Mouse (Mus musculus): ENCODE results near the gene Rcan1. TPM values are rescaled to one million over a fixed set of nuclear protein-coding genes. Genes with fewer than 3 reads are reported as not detected.
A peak's percentile ranks its signal among the peaks of the same experiment; 100 is the strongest.
"Not testable (repeated sequence)": the region's sequence is repeated elsewhere in the genome, so short reads cannot be mapped to it uniquely, and the experiment has no call there.

Gene Rcan1
- total RNA-seq (2021) = 10 to 100 TPM; 39.5 to 40.3 TPM
- long read RNA-seq, experiment 1, transcript Rcan1-202 (4 exons, 2,324 nt) = major isoform, 52 of 60 reads
- long read RNA-seq, experiment 1, partial matches to known transcripts = 1 of 60 reads
- long read RNA-seq, experiment 1, other reads (novel, unspliced or antisense) = 5 of 60 reads
- long read RNA-seq, experiment 2, transcript Rcan1-202 (4 exons, 2,324 nt) = major isoform, 73 of 81 reads
- long read RNA-seq, experiment 2, partial matches to known transcripts = 3 of 81 reads
- long read RNA-seq, experiment 2, other reads (novel, unspliced or antisense) = 4 of 81 reads

DNA sequence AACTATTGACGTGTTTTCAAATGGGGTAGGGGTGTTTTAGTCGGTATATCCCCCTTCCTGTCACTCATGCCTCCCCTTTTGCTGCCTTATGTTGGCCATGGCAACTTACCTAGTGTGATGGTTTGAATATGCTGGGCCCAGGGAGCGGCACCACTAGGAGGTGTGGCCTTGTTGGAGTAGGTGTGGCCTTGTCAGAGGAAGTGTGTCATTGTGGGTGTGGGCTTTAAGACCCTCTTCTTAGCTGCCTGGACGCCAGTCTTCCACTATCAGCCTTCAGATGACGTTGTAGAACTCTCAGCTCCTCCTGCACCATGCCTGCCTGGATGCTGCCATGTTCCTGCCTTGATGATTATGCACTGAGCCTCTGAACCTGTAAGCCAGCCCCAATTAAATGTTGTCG is at the start of gene Rcan1:
Gene Rcan1 (minus strand): TSS at position 162 of the 400 bp plus-strand sequence.
- no peak for DNase-seq (ENCODE audit: low spot score in 2 of 2)

DNA sequence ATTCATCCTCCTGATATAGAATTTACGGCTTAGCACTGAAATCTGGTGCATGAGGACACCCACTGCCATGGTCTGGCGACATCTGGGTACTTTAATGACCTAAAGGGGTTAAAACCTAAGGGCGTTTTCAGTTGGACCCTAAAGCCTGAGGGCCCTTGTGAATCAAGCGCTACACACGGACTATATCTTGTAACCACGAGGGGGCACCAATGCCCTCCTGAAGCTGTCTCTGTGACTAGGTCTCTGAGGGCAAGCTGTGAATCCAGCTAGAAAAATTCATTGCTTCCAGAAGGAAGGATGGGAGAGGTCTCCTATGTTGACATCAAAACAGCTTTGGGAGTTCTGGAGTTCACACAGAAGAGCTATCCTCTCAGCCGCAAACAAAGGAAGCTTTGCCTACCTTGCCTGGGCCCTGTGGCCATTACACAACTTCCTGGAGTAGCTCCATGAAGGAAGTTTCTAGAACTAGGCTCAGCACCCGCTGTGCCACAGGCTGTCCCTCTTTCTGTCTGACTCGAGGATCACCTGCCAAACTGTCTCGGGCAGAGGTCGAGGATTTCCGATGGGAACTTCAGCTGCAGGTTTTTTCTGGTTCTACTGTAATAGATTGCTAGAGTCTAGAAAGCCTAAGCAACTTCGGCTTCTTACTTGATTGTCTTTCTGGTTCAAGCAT is 49.3 kb upstream of the Rcan1 start:
- peak; percentile 44 to 49 for DNase-seq (ENCODE audit: low spot score in 2 of 2)

DNA sequence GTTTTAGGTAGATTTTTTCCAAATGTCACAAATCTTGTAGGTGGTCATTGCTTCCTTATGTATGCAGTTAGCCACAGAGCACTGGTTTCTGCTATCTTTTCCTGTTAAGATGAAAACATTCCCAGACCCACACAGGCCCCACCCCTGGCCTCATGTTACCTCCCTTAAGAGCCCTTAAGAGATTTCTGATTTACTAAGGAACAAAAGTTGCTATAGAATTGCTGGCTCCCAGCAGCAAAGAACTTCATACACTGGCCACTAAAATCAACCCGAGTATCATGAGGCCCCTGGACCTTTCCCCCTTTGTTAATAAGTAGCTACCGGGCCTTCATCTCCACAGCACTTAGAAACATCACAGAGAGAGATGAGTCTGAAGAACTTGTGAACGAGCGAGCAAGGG is 48.1 kb upstream of the Rcan1 start:
- no peak for DNase-seq (ENCODE audit: low spot score in 2 of 2)

DNA sequence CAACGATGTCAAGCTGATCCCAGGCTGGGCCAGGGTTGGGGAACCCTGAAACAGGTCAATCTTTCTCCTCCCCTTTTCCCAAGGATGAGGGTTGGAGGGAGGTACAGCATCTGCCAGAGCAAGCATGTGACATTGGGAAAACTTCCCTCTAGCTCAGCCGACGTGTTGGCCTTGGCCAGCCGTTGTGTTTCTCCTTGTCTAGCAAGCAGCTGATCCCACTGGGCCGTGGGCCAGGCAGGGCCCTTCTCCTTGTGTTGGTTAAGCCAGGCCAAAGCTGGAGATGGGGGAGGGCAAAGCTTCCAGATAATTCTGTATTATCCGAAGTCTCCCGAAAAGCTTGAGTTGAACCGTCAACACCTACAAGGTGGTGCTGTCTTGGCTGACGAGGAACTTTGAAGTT is 45.5 kb upstream of the Rcan1 start:
- no peak for DNase-seq (ENCODE audit: low spot score in 2 of 2)

DNA sequence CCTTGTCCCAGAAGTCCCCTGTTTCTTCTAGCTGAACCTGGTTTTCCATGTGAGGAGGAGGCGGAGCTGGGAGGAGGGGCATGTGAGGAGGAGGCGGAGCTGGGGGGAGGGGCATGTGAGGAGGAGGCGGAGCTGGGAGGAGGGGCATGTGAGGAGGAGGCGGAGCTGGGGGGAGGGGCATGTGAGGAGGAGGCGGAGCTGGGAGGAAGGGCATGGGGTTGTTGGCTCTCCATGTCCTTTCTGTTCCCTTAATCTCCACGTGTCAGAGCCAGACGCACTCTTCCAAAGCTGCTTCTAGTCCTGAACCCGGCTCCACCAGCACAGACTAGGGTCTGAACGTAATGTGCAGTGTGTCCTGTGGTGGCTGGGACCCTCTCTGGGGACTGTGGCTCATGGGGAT is 44.2 kb upstream of the Rcan1 start:
- DNase-seq (ENCODE audit: low spot score in 2 of 2) = not testable (repeated sequence)

DNA sequence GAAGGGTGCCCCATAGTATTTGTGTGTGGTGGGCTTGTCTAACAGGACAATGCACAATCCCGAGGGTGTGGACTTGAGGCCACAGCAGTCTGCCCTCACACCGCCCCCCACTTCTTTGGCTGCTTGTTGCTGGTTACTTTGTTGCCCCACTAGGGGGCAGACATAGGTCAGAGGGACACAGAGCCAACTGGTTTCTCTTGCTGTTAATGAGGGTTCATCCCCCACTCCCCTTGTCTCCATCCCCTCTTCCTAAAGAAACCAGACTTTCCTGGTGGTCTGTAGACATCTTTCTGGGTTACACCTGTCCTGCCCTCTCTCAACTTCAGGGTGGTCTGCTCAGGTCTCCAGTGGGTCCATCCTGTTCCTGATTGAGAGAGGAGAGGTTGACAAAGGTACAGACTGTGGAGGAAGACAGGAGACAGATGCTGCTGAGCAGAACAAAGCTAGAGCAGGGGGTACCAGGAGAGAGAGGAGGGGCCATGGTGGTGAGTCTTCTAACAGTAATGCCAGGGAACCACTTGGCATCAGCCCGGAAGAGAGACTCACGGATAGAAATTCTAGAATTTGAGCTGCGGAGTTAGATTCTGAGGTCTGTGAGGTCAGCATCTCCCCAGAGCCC is 41.2 kb upstream of the Rcan1 start:
- peak in 1 of 2 experiments; percentile 31 for DNase-seq (ENCODE audit: low spot score in 2 of 2)

DNA sequence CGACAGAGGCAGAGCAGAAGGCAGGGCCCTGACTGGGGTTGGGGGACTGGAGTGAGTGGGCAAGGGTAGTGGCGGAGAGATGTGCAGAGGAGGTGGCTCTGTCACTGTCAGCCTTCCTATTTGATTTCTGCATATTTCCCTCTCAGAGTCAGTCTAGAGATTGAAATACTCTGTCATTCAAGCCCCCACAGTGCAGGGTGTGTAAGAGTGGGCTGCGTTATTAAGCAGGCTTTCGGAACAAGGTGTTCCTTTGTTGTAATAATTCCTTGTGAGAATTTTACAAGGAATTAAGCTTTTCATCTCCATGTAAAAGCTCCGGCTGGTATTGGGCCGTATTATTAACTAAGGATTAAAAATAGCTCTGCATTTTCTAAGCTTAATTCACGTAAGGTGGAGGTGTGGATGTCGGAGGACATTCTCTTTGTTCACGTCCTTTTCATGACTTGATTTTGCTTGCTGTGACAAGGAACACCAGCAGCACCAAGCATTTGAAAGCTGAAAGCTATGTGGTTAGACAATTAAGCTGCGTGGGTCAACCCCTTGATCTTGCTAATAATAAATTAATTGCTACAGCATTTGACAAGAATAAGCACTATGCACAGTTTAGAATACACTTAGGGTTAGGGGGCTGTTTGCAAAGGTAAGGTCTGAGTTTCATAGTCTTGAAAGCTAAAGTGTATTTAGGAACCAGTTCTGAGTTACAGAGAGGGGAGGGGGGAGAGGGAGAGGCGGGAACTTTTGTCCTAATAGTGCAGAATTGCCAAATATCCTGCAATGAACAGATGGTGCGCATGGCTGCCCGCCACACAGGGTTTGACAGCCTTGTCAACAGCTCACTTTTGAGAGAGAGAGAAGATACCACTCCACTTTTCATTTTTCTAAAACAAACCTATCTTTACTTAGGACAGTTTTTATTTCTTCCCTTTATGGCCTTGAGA is 40.4 kb upstream of the Rcan1 start:
- peak; percentile 50 to 76 for DNase-seq (ENCODE audit: low spot score in 2 of 2)

DNA sequence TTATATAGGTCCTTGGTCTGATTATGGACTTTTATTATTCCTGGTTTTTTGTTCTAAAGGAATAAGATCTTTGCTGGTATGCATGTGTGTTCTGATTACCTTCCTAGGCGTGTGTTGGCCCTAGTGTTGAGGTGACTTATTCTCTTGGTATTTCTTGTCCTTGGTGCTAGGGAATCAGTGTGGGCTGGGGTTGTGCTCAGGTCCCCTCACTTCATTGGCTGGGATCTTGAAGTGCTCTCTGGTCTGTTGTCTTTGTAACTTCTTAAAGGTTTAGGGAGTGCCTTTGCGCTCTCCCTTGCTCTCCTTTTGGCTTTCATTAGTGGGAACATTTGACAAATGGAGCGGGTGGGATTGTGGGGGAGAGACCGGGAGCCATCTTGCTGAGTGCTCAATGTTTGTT is 36.9 kb upstream of the Rcan1 start:
- DNase-seq (ENCODE audit: low spot score in 2 of 2) = no peak

DNA sequence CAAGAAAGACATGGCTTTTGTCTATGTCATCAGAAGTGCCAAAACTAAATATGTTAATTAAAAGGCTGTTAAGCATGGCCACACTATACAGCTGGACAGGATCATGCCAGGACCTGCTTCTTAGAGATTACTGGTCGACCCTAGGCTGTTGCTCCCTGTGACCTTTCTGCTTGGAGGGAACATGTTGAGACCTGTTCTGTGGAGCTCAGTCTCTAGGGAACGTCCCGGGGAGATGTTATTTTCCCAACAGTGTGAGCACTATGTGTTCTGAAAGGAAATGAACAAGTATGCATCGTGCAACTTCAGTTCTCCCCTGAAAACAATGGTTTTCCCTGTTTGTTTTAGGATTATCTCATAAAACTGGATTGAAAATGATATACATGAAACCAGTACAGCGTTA is 32.4 kb upstream of the Rcan1 start:
- DNase-seq (ENCODE audit: low spot score in 2 of 2) = no peak

DNA sequence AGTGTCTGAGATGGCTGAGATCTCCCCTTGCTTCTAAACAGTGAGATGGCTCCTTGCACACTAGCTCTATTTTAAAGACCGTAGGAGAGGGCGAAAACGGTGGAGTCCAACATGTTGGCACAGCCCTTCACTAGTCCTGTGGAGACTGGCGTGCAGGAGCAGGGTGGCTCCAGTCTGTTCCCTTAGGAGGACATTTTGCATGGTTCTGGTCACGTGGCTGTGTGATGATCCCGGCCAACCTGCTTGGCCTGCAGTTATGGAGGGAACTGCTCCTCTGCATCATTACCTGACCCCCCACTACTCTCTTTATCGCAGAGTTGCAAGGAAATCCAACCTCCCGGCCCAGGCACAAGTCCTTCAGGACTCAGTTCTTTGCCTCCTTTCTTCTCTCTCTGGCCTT is 29.9 kb upstream of the Rcan1 start:
- no peak for DNase-seq (ENCODE audit: low spot score in 2 of 2)

DNA sequence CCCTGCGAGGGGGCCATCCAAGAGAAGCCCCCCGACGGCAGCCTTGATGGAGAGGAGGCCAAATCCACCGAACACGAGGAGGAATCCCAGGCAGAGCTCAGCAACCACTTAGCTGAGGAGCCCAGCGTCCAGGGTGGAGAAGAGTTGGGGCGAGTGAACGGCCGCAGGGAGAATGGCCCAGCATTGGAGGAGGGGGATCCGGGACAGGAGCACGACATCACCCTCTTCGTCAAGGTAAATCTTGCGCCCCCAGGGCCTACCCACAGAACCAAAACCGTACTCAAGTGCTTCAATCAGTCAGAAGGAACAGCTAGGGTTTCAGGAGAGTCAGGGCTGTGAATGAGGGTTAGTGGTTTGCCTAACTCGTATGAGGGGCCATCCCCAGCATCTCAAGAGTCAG is 28.7 kb upstream of the Rcan1 start:
- DNase-seq (ENCODE audit: low spot score in 2 of 2) = no peak

DNA sequence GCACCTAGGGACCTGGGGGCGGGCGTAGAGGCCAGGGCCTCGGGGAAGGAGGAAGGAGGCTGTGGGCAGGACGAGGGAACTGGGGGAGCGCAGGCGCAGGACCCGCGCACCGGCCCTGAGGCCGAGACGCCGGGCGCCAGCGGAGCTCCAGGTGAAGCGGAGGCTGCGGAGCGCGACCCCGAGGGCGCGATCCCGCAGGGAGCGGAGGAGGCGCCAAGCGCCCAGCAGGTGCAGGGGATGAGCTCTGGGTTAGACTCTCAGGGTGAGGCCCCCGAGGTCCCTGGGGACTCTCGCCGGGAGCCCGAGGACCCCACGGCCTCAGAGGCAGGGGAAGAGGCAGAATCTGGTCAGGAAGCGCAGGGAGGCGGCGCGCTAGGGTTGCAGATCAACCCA is 27.9 kb upstream of the Rcan1 start:
- no peak for DNase-seq (ENCODE audit: low spot score in 2 of 2)

DNA sequence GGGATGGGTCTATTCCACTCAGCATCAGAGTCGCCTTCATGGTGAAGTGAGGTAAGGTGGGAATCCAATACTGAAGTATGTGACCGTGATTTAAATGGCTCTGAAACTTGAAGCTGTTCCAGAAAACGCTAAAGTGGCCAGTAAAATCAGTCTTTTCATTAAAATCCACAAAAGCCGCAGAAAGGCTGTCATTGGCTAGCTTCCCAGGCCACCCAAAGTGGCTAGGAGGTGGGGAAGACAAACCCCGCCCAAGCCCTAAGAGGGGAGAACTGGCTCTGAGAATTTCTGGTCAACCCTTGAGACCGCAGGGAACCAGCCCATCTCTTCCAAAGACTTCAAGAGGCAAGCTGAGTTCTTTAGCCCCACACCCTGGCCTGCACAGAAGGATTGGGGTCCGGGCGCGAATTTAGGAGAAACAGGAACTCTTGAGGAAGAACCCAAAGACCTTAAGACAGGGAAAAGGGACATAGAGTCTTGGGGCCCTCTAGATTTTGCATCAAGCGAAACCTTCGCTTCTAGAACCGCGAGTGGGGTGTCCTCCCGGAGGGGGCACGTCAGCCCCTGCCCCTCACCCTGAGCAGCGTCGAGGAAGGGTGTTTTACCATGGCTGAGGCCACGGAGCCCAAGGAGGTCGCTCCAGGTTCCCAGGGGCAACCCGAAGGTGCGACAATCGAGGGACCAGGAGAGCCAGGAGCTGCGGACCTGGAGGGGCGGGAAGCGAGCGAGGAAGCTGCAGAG is 27.4 kb upstream of the Rcan1 start:
- DNase-seq (ENCODE audit: low spot score in 2 of 2) = no peak

DNA sequence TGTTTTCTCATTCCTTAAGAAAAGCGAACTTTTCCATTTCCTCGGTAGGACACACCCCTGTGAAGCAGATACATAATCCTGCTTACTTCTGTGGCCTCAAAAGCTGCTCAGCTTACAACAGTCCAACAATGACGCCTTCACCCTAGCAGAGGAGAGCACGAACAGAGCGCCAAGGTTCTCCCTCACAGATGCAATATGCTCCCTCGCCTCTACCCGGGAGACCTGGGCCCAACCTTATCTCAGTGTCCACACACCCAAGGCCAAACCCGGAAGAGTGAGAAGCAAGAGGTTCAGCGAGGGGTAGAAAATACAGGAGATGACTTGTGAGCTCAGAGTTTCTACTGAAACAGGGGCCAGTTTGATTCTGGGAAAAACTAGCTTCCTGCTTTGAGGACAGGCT is 18.7 kb upstream of the Rcan1 start:
- no peak for DNase-seq (ENCODE audit: low spot score in 2 of 2)

DNA sequence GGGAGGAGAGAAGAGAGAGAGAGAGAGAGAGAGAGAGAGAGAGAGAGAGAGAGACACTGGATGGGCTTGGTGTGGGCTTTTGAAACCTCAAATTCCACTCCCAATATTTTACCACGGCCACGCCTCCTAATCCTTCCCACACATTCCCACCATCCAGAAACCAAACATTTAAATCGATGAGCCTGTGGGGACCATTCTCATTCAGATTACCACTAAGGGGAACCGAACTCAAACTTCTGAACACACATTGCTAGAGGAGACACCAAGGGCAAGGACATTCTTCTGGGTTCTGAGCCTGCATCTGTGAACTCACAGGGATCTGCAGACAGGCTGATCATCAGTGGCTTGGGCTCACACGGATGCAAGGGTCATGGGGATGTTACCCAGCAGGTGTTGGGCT is 17.8 kb upstream of the Rcan1 start:
- DNase-seq (ENCODE audit: low spot score in 2 of 2) = no peak

DNA sequence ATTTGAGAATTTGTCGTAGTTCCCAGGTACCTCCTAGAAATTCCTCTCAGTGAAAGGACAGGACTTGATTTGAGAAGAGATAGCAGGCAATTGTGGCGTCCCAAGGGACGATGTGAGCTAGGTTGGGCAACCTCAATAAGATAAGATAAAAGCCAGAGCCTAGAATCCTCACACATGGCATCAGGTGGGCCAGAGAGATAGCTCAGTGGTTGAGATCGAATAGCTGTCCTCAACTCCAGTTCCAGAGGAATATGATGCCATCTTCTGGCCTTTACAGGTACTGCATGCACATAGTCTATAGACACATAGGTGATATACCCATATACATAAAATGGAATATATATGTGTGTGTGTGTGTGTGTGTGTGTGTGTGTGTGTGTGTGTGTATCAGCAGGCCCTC is 16.8 kb upstream of the Rcan1 start:
- DNase-seq (ENCODE audit: low spot score in 2 of 2) = peak in 1 of 2 experiments; percentile 46

DNA sequence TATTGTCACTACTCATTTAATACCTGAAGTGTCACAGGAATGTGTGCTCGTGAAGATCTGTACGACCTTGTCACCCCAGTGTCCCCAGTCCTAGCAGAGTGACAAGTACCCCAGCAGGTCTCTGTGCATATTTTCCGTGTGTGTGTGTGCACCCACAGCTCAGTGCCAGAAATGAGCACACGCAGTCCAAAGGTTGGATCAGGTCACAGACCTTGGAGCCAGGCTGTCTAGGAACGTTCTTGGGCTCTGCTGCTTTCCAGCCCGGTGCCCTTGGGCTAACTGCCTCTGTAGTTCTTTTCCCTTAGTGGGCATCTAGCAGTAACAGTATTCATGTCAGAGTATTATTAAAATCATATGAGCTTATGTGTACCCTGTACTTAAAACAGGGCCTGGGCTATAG is 16.4 kb upstream of the Rcan1 start:
- no peak for DNase-seq (ENCODE audit: low spot score in 2 of 2)

DNA sequence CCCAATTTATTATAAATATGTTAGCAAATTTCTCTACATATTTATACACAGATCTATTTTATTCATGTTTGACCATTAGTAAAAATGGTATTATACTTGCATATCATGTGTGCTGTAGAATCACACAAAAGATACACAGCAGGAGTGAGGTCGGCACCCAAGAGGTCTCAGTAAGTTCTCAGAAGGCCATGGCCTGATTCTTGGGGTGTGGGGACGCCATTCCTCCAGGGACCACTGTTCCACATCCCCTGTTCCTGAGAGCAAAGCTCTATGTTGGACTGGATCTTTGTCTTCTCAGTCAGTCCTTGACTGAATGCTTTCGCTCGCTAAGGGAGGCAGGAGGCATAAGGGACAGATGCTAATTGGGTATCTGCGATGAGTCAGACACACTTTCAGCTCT is 14.8 kb upstream of the Rcan1 start, which contains the start of gene Clic6:
Gene Clic6 (plus strand): TSS at position 301 of the 400 bp plus-strand sequence.
- no peak for DNase-seq (ENCODE audit: low spot score in 2 of 2)

DNA sequence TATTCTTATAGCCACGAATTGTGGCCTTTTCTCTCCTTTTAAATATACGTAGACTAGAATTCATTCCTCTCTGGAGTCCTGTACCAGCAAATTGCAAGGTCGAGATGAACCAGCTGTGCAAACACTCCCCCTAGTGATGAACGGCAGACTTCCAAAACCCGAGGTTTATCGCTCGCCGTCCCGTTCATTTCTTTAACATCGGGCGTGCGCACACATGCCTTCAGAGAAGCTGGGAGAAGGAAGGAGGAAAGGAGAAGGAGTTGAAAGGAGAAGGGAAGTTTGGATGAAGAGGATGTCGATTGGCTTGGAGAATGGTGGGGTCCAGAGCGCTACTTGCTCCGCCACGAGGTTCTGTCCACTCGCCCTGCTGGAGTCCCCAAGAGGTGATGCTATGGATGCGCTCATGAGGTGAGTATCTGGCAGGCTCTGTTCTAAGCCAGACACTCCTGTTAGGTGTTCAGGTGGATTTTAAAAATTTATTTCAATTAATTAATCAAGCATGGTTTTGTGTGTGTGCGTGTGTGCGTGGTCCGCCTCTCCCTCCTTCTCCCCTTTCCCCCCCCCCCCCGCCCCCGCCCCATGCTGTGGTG is 8.0 kb upstream of the Rcan1 start:
- DNase-seq (ENCODE audit: low spot score in 2 of 2) = peak; percentile 41 to 74
